Mouse (Mus musculus): ENCODE data around the gene Zswim4.

Zswim4 gene

GRCm38 (mm10) chr8:84200126-84200555, 36.7 kb downstream of the Zswim4 start:
- no peak for DNase-seq (ENCODE audit: low spot score)

- no peak for DNase-seq (ENCODE audit: low spot score)
These were observed 37.3 kb downstream of the Zswim4 start for GRCm38 (mm10) chr8:84199348-84200125.

GRCm38 (mm10) chr8:84198871-84199270, 38.0 kb downstream of the Zswim4 start:
- DNase-seq (ENCODE audit: low spot score), result no peak

- DNase-seq (ENCODE audit: low spot score), result peak; percentile 91
These were observed 38.7 kb downstream of the Zswim4 start for GRCm38 (mm10) chr8:84197922-84198774.

- peak; percentile 81 for DNase-seq (ENCODE audit: low spot score)
These were observed 39.5 kb downstream of the Zswim4 start for GRCm38 (mm10) chr8:84197141-84197921.

GRCm38 (mm10) chr8:84194224-84194743, 42.6 kb downstream of the Zswim4 start:
- DNase-seq (ENCODE audit: low spot score), result no peak

GRCm38 (mm10) chr8:84193566-84193965, 43.3 kb downstream of the Zswim4 start:
- DNase-seq (ENCODE audit: low spot score), result no peak

- no peak for DNase-seq (ENCODE audit: low spot score)
These were observed 43.7 kb downstream of the Zswim4 start for GRCm38 (mm10) chr8:84193161-84193560.

- peak; percentile 88 for DNase-seq (ENCODE audit: low spot score)
These were observed 44.3 kb downstream of the Zswim4 start for GRCm38 (mm10) chr8:84192555-84192954.

- peak; percentile 91 for DNase-seq (ENCODE audit: low spot score)
These were observed 44.8 kb downstream of the Zswim4 start for GRCm38 (mm10) chr8:84192023-84192422.

GRCm38 (mm10) chr8:84190191-84190867, 46.5 kb downstream of the Zswim4 start:
- DNase-seq (ENCODE audit: low spot score), result no peak

GRCm38 (mm10) chr8:84189603-84190002, 47.3 kb downstream of the Zswim4 start:
- DNase-seq (ENCODE audit: low spot score), result no peak

GRCm38 (mm10) chr8:84188671-84189070, 48.2 kb downstream of the Zswim4 start:
- no peak for DNase-seq (ENCODE audit: low spot score)

- DNase-seq (ENCODE audit: low spot score), result peak; percentile 63
These were observed 49.6 kb downstream of the Zswim4 start for GRCm38 (mm10) chr8:84187065-84187755.

- peak; percentile 75 for DNase-seq (ENCODE audit: low spot score)
These were observed 50.3 kb downstream of the Zswim4 start for GRCm38 (mm10) chr8:84186547-84186946.

GRCm38 (mm10) chr8:84185117-84185516, 51.7 kb downstream of the Zswim4 start, which contains the start of gene Nanos3:
Gene Nanos3 (minus strand): TSS chr8:84185217.
- DNase-seq (ENCODE audit: low spot score), result no peak

- DNase-seq (ENCODE audit: low spot score), result no peak
These were observed 52.5 kb downstream of the Zswim4 start for GRCm38 (mm10) chr8:84184085-84185043.

- no peak for DNase-seq (ENCODE audit: low spot score)
These were observed 53.4 kb downstream of the Zswim4 start for GRCm38 (mm10) chr8:84183261-84184084.

GRCm38 (mm10) chr8:84182833-84183232, 54.0 kb downstream of the Zswim4 start:
- no peak for DNase-seq (ENCODE audit: low spot score)
